Mouse (Mus musculus) stomach, postnatal 0 days (tissue): ENCODE measurements around the gene Abca6. TPM values are rescaled to one million over a fixed set of nuclear protein-coding genes. Genes with fewer than 3 reads are reported as not detected.

ENCODE experiments used
- ATAC-seq: fragments of 200-750 bp; cut with Nextera tagmentation; 2 replicates; pipeline ENCODE4 v1.8.0; 2017; ENCODE audit not compliant: low FRiP score, low TSS enrichment
- DNase-seq: peaks from one replicate; pipeline ENCODE4 v3.0.0-alpha.2; 2016; ENCODE audit warnings: low spot score
- H3K27ac ChIP-seq: fragments of 300-500 bp; sonication (generic); replicated peaks from 2 replicates; pipeline ENCODE4 v1.5.1; 2014; ENCODE audit warnings: mild to moderate bottlenecking, control low read depth
- H3K27me3 ChIP-seq: fragments of 300-500 bp; sonication (generic); 2 replicates; pipeline ENCODE4 v1.6.1; 2014; ENCODE audit warnings: low read length; ENCODE audit not compliant: control insufficient read depth, insufficient read depth
- H3K36me3 ChIP-seq: fragments of 300-500 bp; sonication (generic); 2 replicates; pipeline ENCODE4 v1.6.1; 2014; ENCODE audit warnings: low read length, mixed read lengths; ENCODE audit not compliant: control insufficient read depth, insufficient read depth
- H3K4me1 ChIP-seq: fragments of 300-500 bp; sonication (generic); replicated peaks from 2 replicates; pipeline ENCODE4 v1.6.1; 2014; ENCODE audit warnings: antibody characterized with exemption; ENCODE audit not compliant: control insufficient read depth, insufficient read depth
- H3K4me2 ChIP-seq: fragments of 300-500 bp; sonication (generic); replicated peaks from 2 replicates; pipeline ENCODE4 v1.6.1; 2014; ENCODE audit warnings: low read depth, mild to moderate bottlenecking, control low read depth, moderate library complexity
- H3K4me3 ChIP-seq: fragments of 300-500 bp; sonication (generic); 2 replicates; pipeline ENCODE4 v1.5.1; 2014; ENCODE audit warnings: low read depth, low read length, control low read depth
- H3K9ac ChIP-seq: fragments of 300-500 bp; sonication (generic); 2 replicates; pipeline ENCODE4 v1.6.1; 2014; ENCODE audit warnings: mild to moderate bottlenecking, low read length, control low read depth, mixed read lengths
- H3K9me3 ChIP-seq: fragments of 300-500 bp; sonication (generic); 2 replicates; pipeline ENCODE4 v1.6.1; 2016; ENCODE audit warnings: low read length; ENCODE audit not compliant: control insufficient read depth
- CTCF ChIP-seq: IDR thresholded peaks from 2 replicates; pipeline ENCODE4 v1.5.1; 2016; ENCODE audit warnings: antibody characterized with exemption, low read depth, mild to moderate bottlenecking, moderate library complexity
- EP300 ChIP-seq: optimal IDR thresholded peaks from 2 replicates; pipeline ENCODE3; 2016; ENCODE audit warnings: antibody characterized with exemption
- WGBS: fragments of 180-500 bp; shearing (Covaris S2); extraction: QIAGEN DNeasy Blood & Tissue Kit; methylation state at CpG from one replicate; pipeline ENCODE4 v1.1.7; 2014; 5-methylcytosine and 5-hydroxymethylcytosine counted together
- polyA plus RNA-seq: library from polyadenylated mRNA; unstranded; fragments of >200 nt; fragmentation: Nextera tagmentation; extraction: Ambion mirVana; gene quantifications from 2 replicates; pipeline ENCODE4 v1.2.1, GENCODE M21; 2015

The Abca6 gene
- polyA plus RNA-seq, 1 experiment from 2014 or later, result 0.45 TPM

GRCm38 (mm10) chr11:110237466-110237865 is 14.1 kb downstream of the Abca6 start:
- 80% methylated on average over 2 of the region's 2 CpGs for WGBS
- Histone ChIP-seq H3K27me3 (no peaks in the 10 kb centered on the region), H3K9me3 (no peaks in the 10 kb centered on the region), H3K36me3 (no peaks in the 10 kb centered on the region), H3K4me3 (no peak overlapping the region), H3K4me1 (no peaks in the 10 kb centered on the region), H3K4me2 (no peak overlapping the region), H3K27ac (no peak overlapping the region), H3K9ac (no peak overlapping the region)
- no peak for TF ChIP-seq EP300
- no peak for TF ChIP-seq CTCF
- no peak for DNase-seq
- ATAC-seq, result no peak

- TF ChIP-seq CTCF (0 out of 2 replicates have a peak, but pooled peaks have one; percentile 4), EP300 (no peak)
- Histone ChIP-seq H3K27ac (no peak overlapping the region), H3K4me2 (no peak overlapping the region), H3K9ac (no peak overlapping the region), H3K27me3 (no peaks in the 10 kb centered on the region), H3K4me3 (no peak overlapping the region), H3K4me1 (no peaks in the 10 kb centered on the region), H3K9me3 (no peaks in the 10 kb centered on the region), H3K36me3 (no peaks in the 10 kb centered on the region)
- ATAC-seq (no peak), DNase-seq (no peak)
Observed at GRCm38 (mm10) chr11:110232975-110233374, 18.6 kb downstream of the Abca6 start.

- ATAC-seq, result no peak
- H3K9ac ChIP-seq, result no peak overlapping the region
- TF ChIP-seq EP300, result no peak
- no peak for TF ChIP-seq CTCF
Observed at GRCm38 (mm10) chr11:110217118-110217517, 34.5 kb downstream of the Abca6 start.

GRCm38 (mm10) chr11:110203930-110204329 is 47.6 kb downstream of the Abca6 start:
- no peak overlapping the region for H3K27ac ChIP-seq
- 76% methylated on average over 5 of the region's 5 CpGs for WGBS
- H3K27me3 ChIP-seq, result no peaks in the 10 kb centered on the region
- no peaks in the 10 kb centered on the region for H3K36me3 ChIP-seq
- no peak overlapping the region for H3K4me3 ChIP-seq
- H3K9me3 ChIP-seq, result no peaks in the 10 kb centered on the region
- H3K4me1 ChIP-seq, result no peaks in the 10 kb centered on the region
- no peak overlapping the region for H3K9ac ChIP-seq
- DNase-seq (no peak), ATAC-seq (no peak)
- TF ChIP-seq CTCF (no peak), EP300 (no peak)
- no peak overlapping the region for H3K4me2 ChIP-seq

More at GRCm38 (mm10) chr11:110217118-110217517, 34.5 kb downstream of the Abca6 start:
- Histone ChIP-seq H3K27ac (no peak overlapping the region), H3K4me3 (no peak overlapping the region), H3K9me3 (no peaks in the 10 kb centered on the region), H3K4me2 (no peak overlapping the region), H3K36me3 (no peaks in the 10 kb centered on the region), H3K27me3 (no peaks in the 10 kb centered on the region), H3K4me1 (no peaks in the 10 kb centered on the region)
- DNase-seq, result no peak

GRCm38 (mm10) chr11:110198882-110199281 is 52.7 kb downstream of the Abca6 start:
- H3K27ac ChIP-seq, result no peak overlapping the region
- TF ChIP-seq EP300 (no peak), CTCF (no peak)
- no peak overlapping the region for H3K9ac ChIP-seq
- H3K4me2 ChIP-seq, result no peak overlapping the region
- no peak overlapping the region for H3K4me3 ChIP-seq
- H3K27me3 ChIP-seq, result no peaks in the 10 kb centered on the region
- H3K36me3 ChIP-seq, result no peaks in the 10 kb centered on the region
- ATAC-seq (no peak), DNase-seq (no peak)
- no peaks in the 10 kb centered on the region for H3K9me3 ChIP-seq
- WGBS, result 68% methylated on average over 3 of the region's 3 CpGs
- H3K4me1 ChIP-seq, result no peaks in the 10 kb centered on the region

- no peaks in the 10 kb centered on the region for H3K4me1 ChIP-seq
- H3K27ac ChIP-seq, result no peak overlapping the region
- ATAC-seq (no peak), DNase-seq (no peak)
- H3K27me3 ChIP-seq, result no peaks in the 10 kb centered on the region
- TF ChIP-seq CTCF (no peak), EP300 (no peak)
- no peaks in the 10 kb centered on the region for H3K9me3 ChIP-seq
- no peaks in the 10 kb centered on the region for H3K36me3 ChIP-seq
- no peak overlapping the region for H3K4me2 ChIP-seq
- no peak overlapping the region for H3K9ac ChIP-seq
- no peak overlapping the region for H3K4me3 ChIP-seq
- 73% methylated on average over 8 of the region's 8 CpGs for WGBS
Observed at GRCm38 (mm10) chr11:110196561-110197306, 54.8 kb downstream of the Abca6 start.
